Mouse (Mus musculus) testis, postnatal 10 days (tissue): ENCODE data around the gene Gpr179.
A peak's percentile ranks its signal among the peaks of the same experiment; 100 is the strongest.
"Not testable (repeated sequence)": the region's sequence is repeated elsewhere in the genome, so short reads cannot be mapped to it uniquely, and the experiment has no call there.

ENCODE experiments used
- DNase-seq: peaks from one replicate; pipeline ENCODE4 v3.0.0; 2021; ENCODE audit warnings: low spot score

Gene Gpr179

GRCm38 (mm10) chr11:97321197-97321596 is 30.7 kb downstream of the Gpr179 start:
- DNase-seq = no peak

GRCm38 (mm10) chr11:97315504-97316503 is 36.1 kb downstream of the Gpr179 start, which contains the start of gene Mrpl45:
Gene Mrpl45, plus strand, starts transcription at chr11:97315716.
- DNase-seq = peak; percentile 99

GRCm38 (mm10) chr11:97314751-97315503 is 37.0 kb downstream of the Gpr179 start:
- DNase-seq = no peak

GRCm38 (mm10) chr11:97314110-97314509 is 37.8 kb downstream of the Gpr179 start:
- DNase-seq = peak; percentile 52

GRCm38 (mm10) chr11:97312871-97313270 is 39.0 kb downstream of the Gpr179 start:
- not testable (repeated sequence) for DNase-seq

- DNase-seq = no peak
Observed at GRCm38 (mm10) chr11:97310895-97311631, 40.8 kb downstream of the Gpr179 start.

- DNase-seq = peak; percentile 71
Observed at GRCm38 (mm10) chr11:97309911-97310571, 41.8 kb downstream of the Gpr179 start.

GRCm38 (mm10) chr11:97309451-97309836 is 42.4 kb downstream of the Gpr179 start:
- DNase-seq = peak; percentile 67

- no peak for DNase-seq
Observed at GRCm38 (mm10) chr11:97308806-97309450, 42.9 kb downstream of the Gpr179 start.

- DNase-seq = no peak
Observed at GRCm38 (mm10) chr11:97307294-97308069, 44.4 kb downstream of the Gpr179 start.

- DNase-seq = no peak
Observed at GRCm38 (mm10) chr11:97304631-97305030, 47.2 kb downstream of the Gpr179 start.

GRCm38 (mm10) chr11:97302231-97302781 is 49.6 kb downstream of the Gpr179 start:
- DNase-seq = no peak

GRCm38 (mm10) chr11:97301406-97301805 is 50.5 kb downstream of the Gpr179 start:
- no peak for DNase-seq

GRCm38 (mm10) chr11:97299939-97300338 is 51.9 kb downstream of the Gpr179 start:
- DNase-seq = no peak

GRCm38 (mm10) chr11:97296542-97296941 is 55.3 kb downstream of the Gpr179 start:
- DNase-seq = no peak

GRCm38 (mm10) chr11:97292731-97293130 is 59.1 kb downstream of the Gpr179 start:
- no peak for DNase-seq

GRCm38 (mm10) chr11:97289276-97290230 is 62.3 kb downstream of the Gpr179 start:
- no peak for DNase-seq

GRCm38 (mm10) chr11:97287643-97288042 is 64.2 kb downstream of the Gpr179 start:
- no peak for DNase-seq

- no peak for DNase-seq
Observed at GRCm38 (mm10) chr11:97286973-97287372, 64.9 kb downstream of the Gpr179 start.
